Mouse (Mus musculus): ENCODE data around the gene Ube2b.

GRCm38 (mm10) chr11:51962277-51962676 is 38.3 kb downstream of the Ube2b start:
- TF ChIP-seq CTCF (IDR thresholded peaks at IDR 0.05; ENCODE audit: low read depth): no peak
- TF ChIP-seq EP300 (optimal IDR thresholded peaks at IDR 0.05): no peak

Measured in stomach, postnatal 0 days (tissue).